Mouse (Mus musculus) frontal cortex, postnatal 10 days (tissue): Measurements from ENCODE around the gene Bcl6b.

ENCODE experiments used
- DNase-seq, 2 experiments: peaks; one replicate each; pipeline ENCODE4 v3.0.0; 2022; ENCODE audit warnings: low spot score in 2 of 2, mixed read lengths in 1 of 2

Bcl6b gene

GRCm38 (mm10) chr11:70174491-70174890 lies 55.1 kb downstream of the Bcl6b start:
- no peak for DNase-seq
